Mouse (Mus musculus): ENCODE data around the gene Ccdc78. TPM values are rescaled to one million over a fixed set of nuclear protein-coding genes. Genes with fewer than 3 reads are reported as not detected.

The Ccdc78 gene
- polyA plus RNA-seq, 2 experiments: 0.10 TPM; not detected in 1

GRCm38 (mm10) chr17:25824362-25825142 is 38.2 kb downstream of the Ccdc78 start:
- Histone ChIP-seq H3K9me3 (ENCODE audit: control insufficient read depth, low read length) (no peaks in the 10 kb centered on the region), H3K4me1 (ENCODE audit: control insufficient read depth, insufficient read depth, low read length) (peaks cover 16% of the 10 kb centered on the region), H3K4me3 (replicated peaks; ENCODE audit: low read length) (peak overlapping the region; percentile 47), H3K27me3 (ENCODE audit: control insufficient read depth, insufficient read depth, low read length) (peaks cover 10% of the 10 kb centered on the region), H3K27ac (replicated peaks; ENCODE audit: low read depth, low read length) (no peak overlapping the region), H3K9ac (ENCODE audit: low read depth, low read length, severe bottlenecking) (peak overlapping the region; percentile 38; the same call in 1 of the 2 replicates), H3K4me2 (replicated peaks; ENCODE audit: low read depth, low read length, severe bottlenecking) (peak overlapping the region; percentile 71), H3K36me3 (ENCODE audit: control insufficient read depth, insufficient read depth, low read length) (peaks cover 20% of the 10 kb centered on the region)
- ATAC-seq (ENCODE audit: low FRiP score, low read depth): no peak
- 76% methylated on average over 16 of the region's 17 CpGs for WGBS
- DNase-seq (ENCODE audit: low spot score): no peak
- no peak for TF ChIP-seq POLR2A (IDR thresholded peaks at IDR 0.05; ENCODE audit: borderline replicate concordance, extremely low read depth, insufficient read depth, insufficient read length)

GRCm38 (mm10) chr17:25825311-25825710 is 38.9 kb downstream of the Ccdc78 start:
- H3K4me2 ChIP-seq (replicated peaks; ENCODE audit: low read depth, low read length, severe bottlenecking): no peak overlapping the region

GRCm38 (mm10) chr17:25825984-25826570 is 39.7 kb downstream of the Ccdc78 start:
- WGBS: 96% methylated on average over 27 of the region's 27 CpGs
- Histone ChIP-seq H3K9me3 (ENCODE audit: control insufficient read depth, low read length) (no peaks in the 10 kb centered on the region), H3K4me1 (ENCODE audit: control insufficient read depth, insufficient read depth, low read length) (peaks cover 25% of the 10 kb centered on the region), H3K27me3 (ENCODE audit: control insufficient read depth, insufficient read depth, low read length) (no peaks in the 10 kb centered on the region), H3K36me3 (ENCODE audit: control insufficient read depth, insufficient read depth, low read length) (peaks cover 33% of the 10 kb centered on the region), H3K4me2 (replicated peaks; ENCODE audit: low read depth, low read length, severe bottlenecking) (no peak overlapping the region), H3K9ac (ENCODE audit: low read depth, low read length, severe bottlenecking) (no peak overlapping the region), H3K27ac (replicated peaks; ENCODE audit: low read depth, low read length) (no peak overlapping the region), H3K4me3 (replicated peaks; ENCODE audit: low read length) (no peak overlapping the region)
- DNase-seq (ENCODE audit: low spot score): no peak
- no peak for TF ChIP-seq POLR2A (IDR thresholded peaks at IDR 0.05; ENCODE audit: borderline replicate concordance, extremely low read depth, insufficient read depth, insufficient read length)
- no peak for ATAC-seq (ENCODE audit: low FRiP score, low read depth)

More at GRCm38 (mm10) chr17:25825311-25825710, 38.9 kb downstream of the Ccdc78 start:
- WGBS: 80% methylated on average over 6 of the region's 6 CpGs
- H3K36me3 ChIP-seq (ENCODE audit: control insufficient read depth, insufficient read depth, low read length): peaks cover 26% of the 10 kb centered on the region
- no peak overlapping the region for H3K4me3 ChIP-seq (replicated peaks; ENCODE audit: low read length)
- no peaks in the 10 kb centered on the region for H3K9me3 ChIP-seq (ENCODE audit: control insufficient read depth, low read length)
- H3K27ac ChIP-seq (replicated peaks; ENCODE audit: low read depth, low read length): no peak overlapping the region
- H3K27me3 ChIP-seq (ENCODE audit: control insufficient read depth, insufficient read depth, low read length): peaks cover 3% of the 10 kb centered on the region
- H3K4me1 ChIP-seq (ENCODE audit: control insufficient read depth, insufficient read depth, low read length): peaks cover 22% of the 10 kb centered on the region
- DNase-seq (ENCODE audit: low spot score) (no peak), ATAC-seq (ENCODE audit: low FRiP score, low read depth) (no peak)
- H3K9ac ChIP-seq (ENCODE audit: low read depth, low read length, severe bottlenecking): no peak overlapping the region
- TF ChIP-seq POLR2A (IDR thresholded peaks at IDR 0.05; ENCODE audit: borderline replicate concordance, extremely low read depth, insufficient read depth, insufficient read length): no peak

GRCm38 (mm10) chr17:25827011-25827410 is 40.6 kb downstream of the Ccdc78 start:
- DNase-seq (ENCODE audit: low spot score) (no peak), ATAC-seq (ENCODE audit: low FRiP score, low read depth) (no peak)
- H3K27ac ChIP-seq (replicated peaks; ENCODE audit: low read depth, low read length): no peak overlapping the region
- peaks cover 41% of the 10 kb centered on the region for H3K36me3 ChIP-seq (ENCODE audit: control insufficient read depth, insufficient read depth, low read length)
- 96% methylated on average over 13 of the region's 13 CpGs for WGBS
- H3K9ac ChIP-seq (ENCODE audit: low read depth, low read length, severe bottlenecking): no peak overlapping the region
- no peak overlapping the region for H3K4me3 ChIP-seq (replicated peaks; ENCODE audit: low read length)
- no peak overlapping the region for H3K4me2 ChIP-seq (replicated peaks; ENCODE audit: low read depth, low read length, severe bottlenecking)
- H3K27me3 ChIP-seq (ENCODE audit: control insufficient read depth, insufficient read depth, low read length): no peaks in the 10 kb centered on the region
- peaks cover 34% of the 10 kb centered on the region for H3K4me1 ChIP-seq (ENCODE audit: control insufficient read depth, insufficient read depth, low read length)
- no peak for TF ChIP-seq POLR2A (IDR thresholded peaks at IDR 0.05; ENCODE audit: borderline replicate concordance, extremely low read depth, insufficient read depth, insufficient read length)
- no peaks in the 10 kb centered on the region for H3K9me3 ChIP-seq (ENCODE audit: control insufficient read depth, low read length)

- Histone ChIP-seq H3K9ac (ENCODE audit: low read depth, low read length, severe bottlenecking) (no peak overlapping the region), H3K9me3 (ENCODE audit: control insufficient read depth, low read length) (no peaks in the 10 kb centered on the region), H3K4me3 (replicated peaks; ENCODE audit: low read length) (no peak overlapping the region), H3K4me1 (ENCODE audit: control insufficient read depth, insufficient read depth, low read length) (peaks cover 34% of the 10 kb centered on the region), H3K4me2 (replicated peaks; ENCODE audit: low read depth, low read length, severe bottlenecking) (no peak overlapping the region), H3K36me3 (ENCODE audit: control insufficient read depth, insufficient read depth, low read length) (peaks cover 41% of the 10 kb centered on the region), H3K27ac (replicated peaks; ENCODE audit: low read depth, low read length) (no peak overlapping the region), H3K27me3 (ENCODE audit: control insufficient read depth, insufficient read depth, low read length) (no peaks in the 10 kb centered on the region)
- no peak for DNase-seq (ENCODE audit: low spot score)
- no peak for TF ChIP-seq POLR2A (IDR thresholded peaks at IDR 0.05; ENCODE audit: borderline replicate concordance, extremely low read depth, insufficient read depth, insufficient read length)
- ATAC-seq (ENCODE audit: low FRiP score, low read depth): no peak
- 91% methylated on average over 22 of the region's 22 CpGs for WGBS
These were observed 41.3 kb downstream of the Ccdc78 start for GRCm38 (mm10) chr17:25827546-25828222.
